Mouse (Mus musculus) testis, adult 2 months (tissue): ENCODE data around the gene 1700025G04Rik. TPM values are rescaled to one million over a fixed set of nuclear protein-coding genes. Genes with fewer than 3 reads are reported as not detected.

ENCODE experiments used
- H3K27ac ChIP-seq: fragments of 200-500 bp; 2 replicates; pipeline ENCODE4 v1.5.1; 2012; ENCODE audit warnings: low read depth, low read length; ENCODE audit not compliant: control insufficient read depth, insufficient read depth
- H3K27me3 ChIP-seq: fragments of 200-500 bp; 2 replicates; pipeline ENCODE4 v1.6.1; 2012; ENCODE audit warnings: mild to moderate bottlenecking, low read length, moderate library complexity; ENCODE audit not compliant: control insufficient read depth, insufficient read depth
- H3K36me3 ChIP-seq: fragments of 200-500 bp; 2 replicates; pipeline ENCODE4 v1.6.1; 2012; ENCODE audit warnings: mild to moderate bottlenecking, low read length; ENCODE audit not compliant: control insufficient read depth, insufficient read depth
- H3K4me1 ChIP-seq: fragments of 200-500 bp; 2 replicates; pipeline ENCODE4 v1.6.1; 2012; ENCODE audit warnings: low read length; ENCODE audit not compliant: control insufficient read depth, insufficient read depth
- H3K4me3 ChIP-seq: fragments of 200-500 bp; 2 replicates; pipeline ENCODE4 v1.5.1; 2012; ENCODE audit warnings: low read depth, mild to moderate bottlenecking, low read length, moderate library complexity, mixed read lengths; ENCODE audit not compliant: control insufficient read depth
- CTCF ChIP-seq: fragments of 200-500 bp; IDR thresholded peaks from 2 replicates; pipeline ENCODE4 v1.5.1; 2012; ENCODE audit warnings: low read depth, mild to moderate bottlenecking, inconsistent platforms, low read length, moderate library complexity; ENCODE audit not compliant: control insufficient read depth, insufficient read depth, insufficient replicate concordance
- POLR2A ChIP-seq: fragments of 200-500 bp; IDR thresholded peaks from 2 replicates; pipeline ENCODE4 v1.6.1; 2012; ENCODE audit warnings: low read depth, mild to moderate bottlenecking, inconsistent platforms, low read length, moderate library complexity; ENCODE audit not compliant: control insufficient read depth
- polyA plus RNA-seq: library from polyadenylated mRNA; depleted of rRNA; stranded (reverse); fragments of >200 nt; gene quantifications from 2 replicates; pipeline ENCODE4 v1.2.3, GENCODE M21; 2012; rRNA removed

The 1700025G04Rik gene
- 11.1 and 12.0 TPM in 2 replicates for polyA plus RNA-seq

GRCm38 (mm10) chr1:152090018-152090553, at the start of gene 1700025G04Rik:
Gene 1700025G04Rik, minus strand, starts transcription at chr1:152090125.
- TF ChIP-seq POLR2A, result no peak
- TF ChIP-seq CTCF, result no peak
- H3K27me3 ChIP-seq, result no peaks in the 10 kb centered on the region; the same call in 1 of the 2 replicates
- no peaks in the 10 kb centered on the region for H3K36me3 ChIP-seq
- H3K4me1 ChIP-seq, result peaks cover under 1% of the 10 kb centered on the region
- peak within 1 kb of the TSS; percentile 73 for H3K4me3 ChIP-seq
- no peak within 1 kb of the TSS for H3K27ac ChIP-seq

DNA sequence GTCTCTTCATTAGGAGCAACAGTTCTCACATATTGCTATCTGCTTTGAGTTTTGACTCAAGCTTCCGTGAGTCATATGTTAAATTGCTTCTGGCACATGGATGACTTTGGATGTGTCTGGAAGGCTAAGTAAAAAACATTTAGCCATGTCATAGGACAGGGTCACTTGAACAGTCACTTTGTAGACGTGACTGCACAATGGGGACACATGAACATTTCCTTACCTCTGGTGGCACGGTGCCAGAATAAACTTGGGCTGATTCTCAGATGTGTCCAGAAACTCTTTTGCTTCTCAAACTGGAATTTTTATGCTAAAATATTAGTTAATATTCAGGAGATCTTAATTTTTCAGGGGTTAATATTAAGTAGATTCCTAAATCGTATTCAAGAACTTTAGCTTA, 49.6 kb upstream of the 1700025G04Rik start:
- no peaks in the 10 kb centered on the region for H3K27me3 ChIP-seq
- TF ChIP-seq CTCF, result no peak
- TF ChIP-seq POLR2A, result no peak
- H3K36me3 ChIP-seq, result no peaks in the 10 kb centered on the region
- no peaks in the 10 kb centered on the region for H3K4me1 ChIP-seq
- no peak overlapping the region for H3K4me3 ChIP-seq
- H3K27ac ChIP-seq, result no peak overlapping the region

DNA sequence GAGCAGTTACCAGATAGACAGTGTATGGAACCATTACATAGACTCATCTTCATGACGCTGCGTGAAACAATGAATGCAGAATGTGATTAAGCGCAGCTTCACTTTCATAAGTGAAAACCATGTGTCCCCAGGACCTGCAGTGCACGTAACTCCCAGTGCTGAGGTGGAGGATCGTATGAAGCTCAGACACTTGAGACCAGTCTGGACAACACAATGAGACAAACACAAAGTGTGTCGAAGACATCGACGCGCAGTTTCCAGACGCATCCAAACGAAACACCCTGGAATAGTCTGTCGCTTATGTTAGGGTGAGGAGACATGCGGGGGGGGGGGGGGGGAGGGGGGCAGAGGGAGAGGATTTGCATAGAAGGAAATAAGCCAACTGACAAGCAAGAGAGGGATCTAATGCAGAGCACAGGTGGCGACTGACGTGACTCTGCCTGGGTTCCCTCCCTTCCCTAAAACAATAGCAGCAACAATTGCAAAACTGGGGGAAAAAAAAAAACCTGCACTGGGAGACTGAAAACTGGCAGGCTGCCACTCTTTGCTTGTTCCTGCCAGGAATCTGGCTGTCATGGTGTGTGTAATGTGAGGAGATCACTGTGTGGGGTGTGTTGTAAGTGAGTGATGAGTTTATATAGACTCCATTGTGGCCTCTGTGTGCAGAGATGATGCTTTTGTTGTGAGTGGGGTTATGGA, 40.3 kb upstream of the 1700025G04Rik start:
- Histone ChIP-seq H3K4me1 (no peaks in the 10 kb centered on the region), H3K27ac (no peak overlapping the region), H3K36me3 (no peaks in the 10 kb centered on the region), H3K4me3 (no peak overlapping the region), H3K27me3 (no peaks in the 10 kb centered on the region)
- TF ChIP-seq POLR2A (no peak), CTCF (no peak)

GRCm38 (mm10) chr1:152125451-152125850, 35.5 kb upstream of the 1700025G04Rik start:
- Histone ChIP-seq H3K4me3 (no peak overlapping the region), H3K27ac (no peak overlapping the region), H3K27me3 (no peaks in the 10 kb centered on the region), H3K36me3 (no peaks in the 10 kb centered on the region), H3K4me1 (no peaks in the 10 kb centered on the region)
- TF ChIP-seq CTCF, result no peak
- TF ChIP-seq POLR2A, result no peak

GRCm38 (mm10) chr1:152110123-152110522, 20.2 kb upstream of the 1700025G04Rik start:
- no peaks in the 10 kb centered on the region for H3K36me3 ChIP-seq
- H3K4me3 ChIP-seq, result no peak overlapping the region
- H3K27me3 ChIP-seq, result no peaks in the 10 kb centered on the region
- no peak overlapping the region for H3K27ac ChIP-seq
- no peaks in the 10 kb centered on the region; the same call in 1 of the 2 replicates for H3K4me1 ChIP-seq
- TF ChIP-seq CTCF, result no peak
- no peak for TF ChIP-seq POLR2A

- no peak overlapping the region for H3K4me3 ChIP-seq
- TF ChIP-seq CTCF (no peak), POLR2A (no peak)
- H3K27ac ChIP-seq, result no peak overlapping the region
- H3K27me3 ChIP-seq, result no peaks in the 10 kb centered on the region
- no peaks in the 10 kb centered on the region; the same call in 1 of the 2 replicates for H3K4me1 ChIP-seq
- H3K36me3 ChIP-seq, result no peaks in the 10 kb centered on the region
Observed at GRCm38 (mm10) chr1:152106136-152106535, 16.2 kb upstream of the 1700025G04Rik start.

DNA sequence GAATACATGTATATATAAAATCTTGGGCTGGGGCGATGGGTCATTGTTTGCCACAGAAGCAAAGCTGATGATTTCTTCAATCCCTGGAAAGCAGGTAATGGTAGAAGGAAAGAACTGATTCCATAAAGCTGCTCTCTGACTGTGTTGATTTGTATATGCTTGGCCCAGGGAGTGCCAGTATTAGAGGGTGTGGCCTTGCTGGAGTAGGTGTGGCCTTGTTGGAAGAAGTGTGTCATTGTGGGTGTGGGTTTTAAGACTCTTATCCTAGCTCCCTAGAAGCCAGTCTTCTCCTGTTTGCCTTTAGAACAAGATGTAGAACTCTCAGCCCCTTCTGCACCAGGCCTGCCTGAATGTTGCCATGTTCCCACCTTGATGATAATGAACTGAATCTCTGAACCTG, 15.3 kb upstream of the 1700025G04Rik start:
- Histone ChIP-seq H3K4me3 (no peak overlapping the region), H3K27me3 (no peaks in the 10 kb centered on the region), H3K36me3 (no peaks in the 10 kb centered on the region), H3K27ac (no peak overlapping the region), H3K4me1 (no peaks in the 10 kb centered on the region)
- no peak for TF ChIP-seq CTCF
- TF ChIP-seq POLR2A, result no peak
